In the genomic region with DNA sequence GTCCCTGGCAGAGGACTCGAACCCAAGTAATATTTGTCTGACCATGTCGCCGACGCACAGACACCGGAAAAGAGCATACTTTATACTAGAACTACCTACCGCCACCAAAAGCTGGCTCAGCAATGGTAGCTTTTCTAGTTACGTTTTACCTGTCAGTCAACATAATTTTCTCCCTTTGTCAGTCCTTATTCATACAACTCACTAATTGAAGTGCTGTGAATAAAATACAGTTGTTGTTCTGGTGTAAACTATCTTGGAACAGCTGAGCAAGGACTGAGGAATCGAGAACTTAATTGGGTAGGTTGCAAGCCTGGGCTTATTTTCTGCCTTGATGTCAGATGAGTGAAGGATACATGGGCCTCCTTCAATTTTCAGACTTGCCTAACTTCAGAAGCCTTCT, we compare ENCODE assay signal across 9 mouse cellular contexts. TPM values are rescaled to one million over a fixed set of nuclear protein-coding genes. Genes with fewer than 3 reads are reported as not detected.
A peak's percentile ranks its signal among the peaks of the same experiment; 100 is the strongest.
DNase-seq lines count a peak whose midpoint lies in the region; ATAC-seq and TF ChIP-seq lines count a peak whose summit lies in the region.
"Had no signal": no experiment of that assay in that cellular context is flagged by ENCODE, and none has a peak within 500 bp of the region (broad histone marks: within the 10 kb centered on the region; RNA-seq: fewer than 3 reads in every experiment).

No protein-coding gene starts in this region.

- H3K4me3 ChIP-seq in layer of hippocampus, adult 2 months: peak overlapping the region; percentile 88
- H3K4me3 ChIP-seq in brown adipose tissue, adult 24 weeks (ENCODE audit: insufficient read depth, low read depth, low read length): peak overlapping the region; percentile 76

- DNase-seq in layer of hippocampus, adult 2 months (ENCODE audit: low spot score in 2 of 2): no peak
- DNase-seq in layer of hippocampus, postnatal 36 days: no peak
- DNase-seq in induced T-regulatory cell, adult 2 months (ENCODE audit: low read depth): peak; percentile 61
- no peak for DNase-seq in adrenal gland, adult (ENCODE audit: inconsistent age in 2 of 2, low spot score in 1 of 2)
- no peak for DNase-seq in gastrocnemius, postnatal 14 days
- DNase-seq in layer of hippocampus, postnatal 25 days (ENCODE audit: extremely low spot score in 1 of 2, low spot score in 1 of 2): no peak
- DNase-seq: adrenal gland, postnatal 14 days had no signal

- intact Hi-C loops in gastrocnemius, postnatal 14 days (cut with DNase I; ENCODE audit: low total_unique reads): no loop called here

- no peak for TF ChIP-seq CTCF in layer of hippocampus, adult 2 months (conservative IDR thresholded peaks at IDR 0.05)

- peak overlapping the region; percentile 95 for H3K27ac ChIP-seq in layer of hippocampus, adult 2 months
- peak overlapping the region; percentile 81 for H3K27ac ChIP-seq in brown adipose tissue, adult 24 weeks (replicated peaks; ENCODE audit: low read depth, low read length)

- ATAC-seq in monocyte, adult 5-6 weeks (replicated peaks; ENCODE audit: insufficient number of reproducible peaks, low FRiP score, low TSS enrichment, poor library complexity, severe bottlenecking): 0 out of 2 replicates have a peak, but pooled peaks have one; percentile 10

- H3K4me1 ChIP-seq in brown adipose tissue, adult 24 weeks (ENCODE audit: control insufficient read depth, insufficient read depth, insufficient read length, low read length): peaks cover 7% of the 10 kb centered on the region; the same call in 1 of the 2 replicates

RNA-seq across cellular contexts. Expression of a gene that starts 0.9 kb away (rescaled TPM):
- 10 to 100 TPM; 32.0 to 40.5 TPM for total RNA-seq in layer of hippocampus, adult 2 months (2021)
- total RNA-seq in layer of hippocampus, postnatal 36 days (2021): 10 to 100 TPM; 39.2 to 43.2 TPM
- polyA plus RNA-seq in brown adipose tissue, adult 24 weeks (2012; ENCODE audit: insufficient read depth, insufficient read length, missing spikeins): 36.6 and 41.5 TPM in 2 replicates
- 82.3 to 133 TPM (median 104 TPM) in 3 replicates for total RNA-seq in monocyte, adult 5-6 weeks (2017)
- 10 to 100 TPM; 18.1 to 20.2 TPM for total RNA-seq in gastrocnemius, postnatal 14 days (2021)
- total RNA-seq in layer of hippocampus, postnatal 25 days (2021): 10 to 100 TPM; 32.7 to 43.8 TPM

RNA-seq across cellular contexts. Expression of a gene that starts 58.6 kb away (rescaled TPM):
- 1,000 to 10,000 TPM in 1 of 2 experiments, 100 to 1,000 TPM in 1; 989 to 1,035 TPM for total RNA-seq in layer of hippocampus, adult 2 months (2021)
- total RNA-seq in layer of hippocampus, postnatal 36 days (2021): 1,000 to 10,000 TPM in 1 of 2 experiments, 100 to 1,000 TPM in 1; 984 to 1,028 TPM
- 1,115 and 1,308 TPM in 2 replicates for polyA plus RNA-seq in brown adipose tissue, adult 24 weeks (2012; ENCODE audit: insufficient read depth, insufficient read length, missing spikeins)
- total RNA-seq in monocyte, adult 5-6 weeks (2017): 1,022 to 1,179 TPM (median 1,153 TPM) in 3 replicates
- 100 to 1,000 TPM; 330 to 339 TPM for total RNA-seq in gastrocnemius, postnatal 14 days (2021)
- 1,000 to 10,000 TPM; 1,010 to 1,023 TPM for total RNA-seq in layer of hippocampus, postnatal 25 days (2021)
